Mouse (Mus musculus): ENCODE measurements around the gene Slc27a5. TPM values are rescaled to one million over a fixed set of nuclear protein-coding genes. Genes with fewer than 3 reads are reported as not detected.
A peak's percentile ranks its signal among the peaks of the same experiment; 100 is the strongest.

Slc27a5 gene
- polyA plus RNA-seq, 1 experiment = 0.05 TPM

DNA sequence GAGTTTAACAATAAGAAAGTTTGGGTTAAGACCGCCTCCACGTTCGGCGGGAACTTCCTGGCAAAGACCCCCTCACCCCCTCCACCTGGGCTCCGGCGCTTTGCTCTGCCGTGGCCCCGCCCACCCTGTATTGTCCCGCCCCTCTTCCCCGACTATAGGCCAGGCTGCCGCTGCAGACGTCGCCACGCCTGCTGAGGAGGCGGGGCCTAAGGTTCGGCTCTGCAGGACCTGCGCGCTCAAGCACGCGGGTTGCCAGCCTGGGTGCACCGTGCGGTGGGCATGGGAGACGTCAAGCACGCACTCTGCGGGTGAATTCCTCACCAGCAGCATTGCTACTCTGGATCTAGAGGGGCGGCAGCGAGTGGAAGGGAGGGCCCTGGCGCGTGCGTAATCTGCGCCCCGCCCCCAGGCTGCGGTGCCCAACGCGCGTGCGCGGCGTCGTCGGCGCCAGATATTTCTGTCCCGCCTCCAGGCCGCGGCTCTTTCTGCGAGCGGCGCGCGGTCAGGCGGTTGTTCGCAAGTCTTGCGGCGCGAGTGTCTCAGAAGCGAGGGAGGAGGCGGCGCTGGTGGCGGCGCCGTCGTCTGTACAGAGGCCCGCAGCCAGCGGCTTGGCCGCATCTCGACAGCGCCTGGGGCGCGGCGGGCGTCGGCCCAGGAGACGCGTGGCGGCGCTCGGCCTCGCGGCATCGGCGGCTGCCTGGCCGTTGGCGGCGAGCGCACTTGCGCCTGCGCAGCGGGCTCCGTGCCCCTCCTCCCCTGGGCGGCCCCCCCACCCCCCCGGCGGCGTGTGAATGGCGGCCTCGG, 26.1 kb upstream of the Slc27a5 start:
- peaks cover 34% of the 10 kb centered on the region for H3K79me3 ChIP-seq (ENCODE audit: low read depth)
- peak overlapping the region; percentile 80 for H3K4me3 ChIP-seq (ENCODE audit: insufficient read depth, poor library complexity, severe bottlenecking)
- TF ChIP-seq CTCF (IDR thresholded peaks at IDR 0.05; ENCODE audit: control insufficient read depth, insufficient read depth, insufficient read length) = peak; percentile 45
- TF ChIP-seq MAX (IDR thresholded peaks at IDR 0.05) = peak; percentile 35
- TF ChIP-seq USF1 (IDR thresholded peaks at IDR 0.05; ENCODE audit: low read depth) = no peak
- H3K79me2 ChIP-seq (ENCODE audit: control insufficient read depth, insufficient read depth) = peaks cover 45% of the 10 kb centered on the region
- peak overlapping the region; percentile 88 for H3ac ChIP-seq (ENCODE audit: control insufficient read depth, insufficient read length, low read depth)
- no peaks in the 10 kb centered on the region for H3K27me3 ChIP-seq (ENCODE audit: control insufficient read depth, insufficient read depth, insufficient read length)
- H3K36me3 ChIP-seq (ENCODE audit: control insufficient read depth, insufficient read depth) = peaks cover 41% of the 10 kb centered on the region

DNA sequence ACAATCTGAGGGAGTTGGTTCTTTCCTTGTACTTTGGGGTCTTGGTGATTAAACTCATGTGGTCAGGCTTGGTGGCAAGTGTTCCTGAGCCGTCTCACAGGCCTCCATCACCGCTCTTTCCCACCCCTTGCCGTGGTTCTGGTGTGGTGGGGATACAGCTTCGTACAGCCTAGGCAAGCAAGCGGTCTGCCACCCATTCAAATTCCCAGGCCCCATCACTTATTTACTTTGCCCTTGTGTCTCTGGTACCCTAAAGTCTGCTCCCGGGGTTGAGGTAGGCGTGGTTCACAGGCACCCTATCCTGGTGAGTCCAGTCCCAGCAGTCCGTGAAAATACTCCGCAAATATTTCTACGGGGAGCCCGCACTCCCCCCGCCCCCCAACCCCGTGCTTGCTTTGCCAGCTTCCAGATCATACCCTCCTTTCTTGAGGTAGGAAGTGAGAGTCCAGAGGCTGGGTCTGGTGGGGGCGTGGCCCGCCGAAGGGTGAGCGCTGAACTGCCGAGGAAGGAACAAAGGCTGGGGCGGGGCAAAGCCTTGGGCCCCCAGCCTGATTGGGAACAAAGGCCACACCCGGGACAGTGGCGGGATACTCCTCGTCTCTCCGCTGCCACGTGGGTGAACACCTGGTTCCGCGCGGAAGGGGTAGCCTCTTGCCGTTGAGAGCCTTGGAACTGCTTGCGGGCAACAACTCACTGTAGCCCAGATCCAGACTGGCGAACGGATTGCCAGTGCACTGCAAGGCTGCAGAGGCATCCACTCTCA, 25.0 kb upstream of the Slc27a5 start:
- Histone ChIP-seq H3ac (ENCODE audit: control insufficient read depth, insufficient read length, low read depth) (peak overlapping the region; percentile 41), H3K4me3 (ENCODE audit: insufficient read depth, poor library complexity, severe bottlenecking) (no peak overlapping the region), H3K27me3 (ENCODE audit: control insufficient read depth, insufficient read depth, insufficient read length) (peaks cover 3% of the 10 kb centered on the region), H3K79me3 (ENCODE audit: low read depth) (peaks cover 30% of the 10 kb centered on the region), H3K79me2 (ENCODE audit: control insufficient read depth, insufficient read depth) (peaks cover 35% of the 10 kb centered on the region), H3K36me3 (ENCODE audit: control insufficient read depth, insufficient read depth) (peaks cover 29% of the 10 kb centered on the region)
- TF ChIP-seq USF1 (IDR thresholded peaks at IDR 0.05; ENCODE audit: low read depth) = peak; percentile 5
- TF ChIP-seq CEBPB (IDR thresholded peaks at IDR 0.05; ENCODE audit: low read depth) = no peak
- peak; percentile 17 for TF ChIP-seq MYOD1 (IDR thresholded peaks at IDR 0.05; ENCODE audit: control insufficient read depth, insufficient read length, low read depth)
- TF ChIP-seq CTCF (IDR thresholded peaks at IDR 0.05; ENCODE audit: control insufficient read depth, insufficient read depth, insufficient read length) = no peak
- TF ChIP-seq MAX (IDR thresholded peaks at IDR 0.05) = peak; percentile 93

- Histone ChIP-seq H3K4me3 (ENCODE audit: insufficient read depth, poor library complexity, severe bottlenecking) (no peak overlapping the region), H3K79me3 (ENCODE audit: low read depth) (no peaks in the 10 kb centered on the region), H3K79me2 (ENCODE audit: control insufficient read depth, insufficient read depth) (no peaks in the 10 kb centered on the region), H3K27me3 (ENCODE audit: control insufficient read depth, insufficient read depth, insufficient read length) (peaks cover 9% of the 10 kb centered on the region), H3K36me3 (ENCODE audit: control insufficient read depth, insufficient read depth) (no peaks in the 10 kb centered on the region), H3ac (ENCODE audit: control insufficient read depth, insufficient read length, low read depth) (no peak overlapping the region)
- TF ChIP-seq FOSL1 (IDR thresholded peaks at IDR 0.05; ENCODE audit: insufficient read depth, low read length, poor library complexity, severe bottlenecking) = no peak
- no peak for TF ChIP-seq MAX (IDR thresholded peaks at IDR 0.05)
- TF ChIP-seq CEBPB (IDR thresholded peaks at IDR 0.05; ENCODE audit: low read depth) = no peak
- TF ChIP-seq MYOD1 (IDR thresholded peaks at IDR 0.05; ENCODE audit: control insufficient read depth, insufficient read length, low read depth) = no peak
These were observed 17.2 kb upstream of the Slc27a5 start for GRCm38 (mm10) chr7:13015217-13015616.

DNA sequence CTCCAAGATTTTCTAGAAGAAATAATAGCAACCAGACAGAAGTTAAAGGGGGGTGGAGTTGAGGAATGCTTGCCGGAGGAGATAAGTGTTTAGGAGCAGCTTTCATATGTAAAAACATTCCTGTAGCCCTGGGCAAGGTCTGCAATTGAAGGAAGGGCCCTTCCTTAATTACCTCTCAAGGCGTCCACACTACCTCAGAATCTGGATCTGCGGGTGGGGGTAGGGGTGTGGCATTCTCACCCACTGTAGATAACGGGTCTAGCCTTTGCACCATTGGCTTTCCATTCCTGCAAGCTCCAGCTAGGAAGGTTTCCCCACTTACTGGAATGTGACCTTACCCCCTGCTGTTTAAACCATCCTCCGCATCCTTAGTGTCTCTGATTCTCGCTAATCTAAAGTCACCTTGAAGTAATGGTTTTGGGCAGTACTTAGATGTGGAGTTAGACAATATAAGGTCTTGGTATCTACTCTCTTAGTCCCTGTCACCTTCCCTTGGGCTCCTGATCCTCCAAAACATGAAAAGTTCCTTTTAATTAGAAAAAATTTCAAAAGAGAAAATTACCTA, 16.4 kb upstream of the Slc27a5 start:
- TF ChIP-seq USF1 (IDR thresholded peaks at IDR 0.05; ENCODE audit: low read depth) (no peak), MAX (IDR thresholded peaks at IDR 0.05) (no peak), CTCF (IDR thresholded peaks at IDR 0.05; ENCODE audit: control insufficient read depth, insufficient read depth, insufficient read length) (no peak), MYOG (IDR thresholded peaks at IDR 0.05; ENCODE audit: control insufficient read depth, extremely low read depth, insufficient read length) (no peak), MYOD1 (IDR thresholded peaks at IDR 0.05; ENCODE audit: control insufficient read depth, insufficient read length, low read depth) (no peak), CEBPB (IDR thresholded peaks at IDR 0.05; ENCODE audit: low read depth) (no peak), FOSL1 (IDR thresholded peaks at IDR 0.05; ENCODE audit: insufficient read depth, low read length, poor library complexity, severe bottlenecking) (no peak)
- Histone ChIP-seq H3K27me3 (ENCODE audit: control insufficient read depth, insufficient read depth, insufficient read length) (peaks cover 9% of the 10 kb centered on the region), H3K4me3 (ENCODE audit: insufficient read depth, poor library complexity, severe bottlenecking) (no peak overlapping the region), H3ac (ENCODE audit: control insufficient read depth, insufficient read length, low read depth) (no peak overlapping the region), H3K79me3 (ENCODE audit: low read depth) (no peaks in the 10 kb centered on the region), H3K79me2 (ENCODE audit: control insufficient read depth, insufficient read depth) (no peaks in the 10 kb centered on the region), H3K36me3 (ENCODE audit: control insufficient read depth, insufficient read depth) (no peaks in the 10 kb centered on the region)

- Histone ChIP-seq H3K4me3 (ENCODE audit: insufficient read depth, poor library complexity, severe bottlenecking) (no peak overlapping the region), H3K27me3 (ENCODE audit: control insufficient read depth, insufficient read depth, insufficient read length) (peaks cover 9% of the 10 kb centered on the region), H3ac (ENCODE audit: control insufficient read depth, insufficient read length, low read depth) (no peak overlapping the region)
These were observed 15.7 kb upstream of the Slc27a5 start for GRCm38 (mm10) chr7:13013671-13014070.

More at GRCm38 (mm10) chr7:13013671-13014070, 15.7 kb upstream of the Slc27a5 start:
- H3K79me2 ChIP-seq (ENCODE audit: control insufficient read depth, insufficient read depth) = peaks cover 4% of the 10 kb centered on the region
- no peaks in the 10 kb centered on the region for H3K36me3 ChIP-seq (ENCODE audit: control insufficient read depth, insufficient read depth)
- TF ChIP-seq MYOD1 (IDR thresholded peaks at IDR 0.05; ENCODE audit: control insufficient read depth, insufficient read length, low read depth) (no peak), MYOG (IDR thresholded peaks at IDR 0.05; ENCODE audit: control insufficient read depth, extremely low read depth, insufficient read length) (no peak), CTCF (IDR thresholded peaks at IDR 0.05; ENCODE audit: control insufficient read depth, insufficient read depth, insufficient read length) (no peak), CEBPB (IDR thresholded peaks at IDR 0.05; ENCODE audit: low read depth) (no peak), MAX (IDR thresholded peaks at IDR 0.05) (no peak), USF1 (IDR thresholded peaks at IDR 0.05; ENCODE audit: low read depth) (no peak), FOSL1 (IDR thresholded peaks at IDR 0.05; ENCODE audit: insufficient read depth, low read length, poor library complexity, severe bottlenecking) (no peak)
- H3K79me3 ChIP-seq (ENCODE audit: low read depth) = no peaks in the 10 kb centered on the region

Measured in C2C12 (cell line).